Mouse (Mus musculus): ENCODE measurements at regions not wholly inside any gene's neighbourhood (a gene's known extent, or its start where the extent isn't known, plus 50 kb on each side); places are given as distances from the start of the nearest gene placed in this dataset.

DNA sequence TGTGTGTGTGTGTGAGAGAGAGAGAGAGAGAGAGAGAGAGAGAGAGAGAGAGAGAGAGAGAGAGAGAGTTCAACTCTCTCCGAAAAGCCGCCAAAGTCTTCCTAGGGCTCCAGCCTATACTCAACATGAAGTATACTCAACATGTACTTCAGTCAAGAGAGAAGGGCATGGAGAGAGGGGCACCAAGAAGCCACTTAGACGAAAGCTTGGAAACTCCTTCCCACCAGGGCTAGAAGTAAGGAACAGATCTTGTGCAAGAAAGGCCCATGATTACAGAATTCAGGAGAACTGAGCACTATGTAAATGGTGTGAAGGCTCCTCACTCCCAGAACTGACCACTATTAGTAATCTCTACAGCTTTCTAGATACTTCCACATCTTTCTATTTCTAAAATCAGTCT is 467.4 kb upstream of the Hs6st1 start:
- no peak for DNase-seq

DNA sequence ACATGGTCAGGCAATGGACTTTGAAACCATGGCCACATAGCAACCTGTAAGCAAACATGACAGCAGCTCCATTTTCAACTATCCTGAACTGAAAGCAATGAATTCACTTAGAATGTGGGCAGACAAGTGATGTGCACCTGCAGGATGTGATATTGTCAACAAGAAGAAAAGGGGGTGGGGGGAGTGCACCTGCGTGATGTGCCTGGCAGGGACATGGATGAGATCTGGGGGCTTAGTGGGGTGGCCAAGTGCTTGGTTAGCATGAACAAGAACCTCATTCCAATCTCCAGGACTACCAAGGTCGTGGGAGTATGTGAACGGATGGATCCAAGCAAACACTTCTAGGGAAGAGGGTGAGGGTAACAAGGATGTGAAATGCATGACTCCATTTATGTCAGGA is 453.1 kb upstream of the Hs6st1 start:
- DNase-seq: no peak

DNA sequence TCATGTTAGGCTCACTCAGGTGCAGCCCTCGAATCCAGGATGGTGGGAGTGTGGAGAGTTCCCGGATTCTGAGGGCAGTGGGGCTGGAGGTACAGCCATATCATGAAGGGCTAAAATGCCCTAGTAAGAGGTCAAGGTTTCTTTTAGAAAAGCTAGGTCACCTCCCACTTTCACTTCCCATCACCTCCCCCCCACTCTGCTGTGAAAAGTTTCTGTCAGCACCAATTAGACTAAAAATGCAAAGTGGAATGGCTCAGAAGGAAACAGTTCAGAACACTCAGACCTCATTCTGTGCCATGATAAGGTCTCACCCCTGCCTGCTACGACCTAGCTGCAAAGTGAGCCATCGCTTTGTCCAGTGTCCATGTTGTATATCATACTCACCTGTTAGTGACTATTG is 448.7 kb upstream of the Hs6st1 start:
- DNase-seq: no peak

DNA sequence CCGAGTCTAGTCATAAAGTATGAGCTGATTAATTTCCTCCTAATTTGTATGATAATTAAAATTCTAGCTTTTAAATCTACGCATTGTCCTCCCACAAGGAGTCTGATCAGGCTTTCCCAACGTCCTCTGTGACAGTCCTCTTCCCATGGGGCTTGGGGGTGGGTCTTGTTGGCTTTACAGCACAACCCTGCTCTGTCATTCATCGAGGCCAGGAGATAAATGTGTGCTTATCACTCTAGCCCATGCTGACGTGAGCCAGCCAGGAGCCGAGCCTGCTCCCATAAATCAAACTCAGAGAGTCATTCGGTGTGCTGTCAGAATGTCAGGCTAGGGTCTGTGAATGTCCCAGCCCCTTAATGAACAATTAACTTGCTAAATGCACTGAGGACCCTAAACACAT is 425.6 kb upstream of the Hs6st1 start:
- no peak for DNase-seq

DNA sequence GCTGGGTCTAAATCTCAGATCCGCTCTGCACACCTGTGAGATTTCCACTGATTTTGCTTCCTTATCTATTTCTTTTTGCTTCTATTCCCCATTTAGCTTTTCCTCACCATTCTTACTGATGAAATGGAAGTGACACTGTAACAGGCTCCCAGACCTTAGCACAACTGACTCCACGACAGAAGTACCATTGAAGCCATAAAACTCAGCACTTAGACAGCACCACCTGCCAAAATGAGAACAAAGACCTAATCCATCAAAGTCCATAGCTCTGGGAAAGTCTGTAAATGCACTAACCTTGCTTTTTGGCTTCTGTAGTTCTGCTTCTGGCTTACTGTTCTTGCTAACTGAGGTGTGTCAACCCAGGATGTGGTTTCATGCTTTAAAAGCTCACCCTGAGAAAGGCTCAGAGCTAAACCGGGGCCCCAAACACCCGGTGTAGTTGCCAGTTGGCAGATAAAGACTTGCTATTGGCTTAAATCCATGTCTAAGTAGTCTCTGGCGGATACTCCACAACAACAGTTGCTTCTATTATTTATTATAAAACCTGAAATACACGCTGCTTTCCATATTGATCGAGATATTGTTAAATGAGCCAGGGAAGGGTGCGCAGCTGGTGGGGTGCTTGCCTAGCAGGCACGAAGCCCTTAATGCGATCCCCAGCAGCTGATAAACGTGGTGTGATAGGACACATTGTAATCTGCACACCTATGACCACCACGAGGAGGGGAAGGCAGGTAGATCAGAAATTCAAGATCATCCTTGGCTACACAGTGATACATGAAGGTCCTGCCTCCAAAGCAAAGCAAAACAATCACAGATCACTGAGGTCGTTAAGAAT is 414.9 kb upstream of the Hs6st1 start:
- DNase-seq: no peak

DNA sequence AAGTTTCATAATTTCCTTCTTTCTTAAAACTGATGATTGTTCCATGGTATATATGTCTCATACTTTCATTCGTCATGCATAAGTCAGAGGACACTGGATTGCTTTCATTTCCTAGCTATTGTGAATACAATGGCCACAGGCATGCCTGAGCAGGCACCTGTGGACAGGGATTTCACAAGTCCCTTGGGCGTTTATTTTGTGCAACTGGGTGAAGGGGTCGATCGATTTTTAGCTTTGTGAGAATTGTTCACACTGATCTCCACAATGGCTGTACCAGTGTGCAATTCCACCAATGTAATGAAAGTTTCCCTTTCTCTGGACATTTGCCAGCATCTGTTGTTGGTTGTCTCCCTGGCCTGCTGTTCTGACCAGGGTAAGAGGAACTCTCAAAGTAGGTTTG is 405.2 kb upstream of the Hs6st1 start:
- no peak for DNase-seq

DNA sequence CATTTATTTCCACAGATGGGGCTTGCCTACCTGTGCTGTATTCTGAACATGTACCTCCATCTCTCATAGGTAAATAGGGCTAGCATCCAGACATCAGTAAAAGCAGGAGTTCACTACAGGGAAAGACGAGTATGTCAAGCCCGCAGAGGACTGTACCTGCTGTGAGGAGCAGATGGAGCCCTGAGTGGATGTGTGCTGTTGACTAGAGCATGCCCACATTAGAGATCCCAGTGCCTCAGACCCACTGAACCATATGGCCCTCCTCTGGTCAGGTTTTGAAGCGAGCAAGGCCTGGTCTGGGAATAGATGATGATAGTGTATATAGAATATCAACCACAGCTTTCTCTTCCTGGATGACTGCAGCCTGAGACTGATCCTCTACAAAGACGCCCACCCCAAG is 394.7 kb upstream of the Hs6st1 start:
- DNase-seq: no peak

DNA sequence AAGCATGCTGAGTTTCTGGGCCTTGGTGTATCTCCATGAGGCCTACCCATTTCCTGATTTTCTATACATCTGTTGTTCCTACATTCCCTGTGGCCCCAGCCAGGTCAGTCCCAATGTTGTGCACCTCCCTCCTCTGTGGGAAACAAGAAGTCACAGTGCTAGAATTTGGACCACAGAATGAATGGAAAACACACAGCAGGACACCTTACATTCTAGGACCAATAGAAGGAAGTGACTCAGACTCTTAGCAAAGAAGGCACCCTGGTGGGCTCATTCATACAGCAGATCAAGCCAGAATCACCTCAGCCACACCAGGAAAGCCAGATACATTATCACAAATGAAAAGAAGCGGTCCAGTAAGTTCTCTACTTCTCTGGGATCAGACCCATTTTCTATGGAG is 394.2 kb upstream of the Hs6st1 start:
- DNase-seq: no peak

DNA sequence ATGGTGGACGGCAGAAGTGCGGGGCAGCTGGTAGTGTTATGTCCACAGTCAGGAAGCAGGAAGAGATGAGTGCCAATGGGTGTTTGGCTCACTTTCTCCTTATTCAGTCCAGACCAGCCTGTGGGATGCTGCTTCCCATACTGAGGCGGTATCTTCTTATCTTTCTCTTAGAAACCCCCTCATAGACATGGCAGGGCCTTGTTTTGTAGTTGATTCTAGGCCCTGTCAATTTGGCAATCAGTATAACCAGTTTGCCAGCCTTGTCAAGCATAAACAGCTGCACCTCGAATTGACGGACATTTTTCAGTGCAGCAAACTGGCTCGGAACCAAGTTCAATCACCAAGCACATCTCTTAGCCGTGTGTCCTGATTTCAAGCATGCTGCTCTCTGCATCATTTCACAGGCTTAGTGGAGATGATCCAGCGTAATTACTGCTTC is 385.7 kb upstream of the Hs6st1 start:
- no peak for DNase-seq

DNA sequence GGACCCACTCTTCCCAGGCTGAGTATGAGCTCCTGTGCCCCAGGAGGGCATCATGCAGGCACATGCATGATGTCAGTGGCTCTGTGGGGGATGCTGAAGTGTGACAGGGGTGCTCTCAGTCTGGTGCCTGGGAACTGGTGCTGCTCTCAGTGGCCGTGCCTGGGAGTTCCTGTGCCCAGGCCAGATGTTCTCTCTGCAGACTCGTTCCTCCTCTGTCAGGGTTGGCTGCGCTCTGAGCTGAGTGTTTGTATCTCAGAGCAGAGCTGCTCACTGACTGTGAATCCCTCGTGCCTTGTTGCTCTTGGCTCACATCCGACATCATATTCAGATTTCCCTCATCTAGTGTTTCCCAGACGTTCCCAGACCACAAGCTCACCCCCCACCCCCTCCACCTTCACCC is 382.5 kb upstream of the Hs6st1 start:
- DNase-seq: peak; percentile 4 to 17

DNA sequence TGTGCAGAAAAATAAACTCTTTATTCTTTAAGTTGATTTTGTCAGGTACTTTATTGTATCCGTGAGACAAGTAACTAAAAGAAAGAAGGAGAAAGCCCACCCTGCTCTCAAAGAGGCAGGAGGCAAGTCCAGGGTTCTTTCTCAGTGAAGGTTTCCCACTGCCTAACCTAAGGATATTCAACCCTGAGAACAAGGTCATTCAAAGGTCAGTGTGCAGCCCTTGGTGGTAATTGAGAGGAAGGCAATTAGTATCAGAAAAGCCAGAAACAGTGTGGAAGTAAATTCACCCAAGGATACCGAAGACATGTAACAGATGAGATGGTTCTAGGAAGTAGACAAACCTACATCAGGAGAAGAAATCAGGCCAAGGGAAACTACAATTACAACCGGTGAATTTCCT is 373.9 kb upstream of the Hs6st1 start:
- no peak for DNase-seq

DNA sequence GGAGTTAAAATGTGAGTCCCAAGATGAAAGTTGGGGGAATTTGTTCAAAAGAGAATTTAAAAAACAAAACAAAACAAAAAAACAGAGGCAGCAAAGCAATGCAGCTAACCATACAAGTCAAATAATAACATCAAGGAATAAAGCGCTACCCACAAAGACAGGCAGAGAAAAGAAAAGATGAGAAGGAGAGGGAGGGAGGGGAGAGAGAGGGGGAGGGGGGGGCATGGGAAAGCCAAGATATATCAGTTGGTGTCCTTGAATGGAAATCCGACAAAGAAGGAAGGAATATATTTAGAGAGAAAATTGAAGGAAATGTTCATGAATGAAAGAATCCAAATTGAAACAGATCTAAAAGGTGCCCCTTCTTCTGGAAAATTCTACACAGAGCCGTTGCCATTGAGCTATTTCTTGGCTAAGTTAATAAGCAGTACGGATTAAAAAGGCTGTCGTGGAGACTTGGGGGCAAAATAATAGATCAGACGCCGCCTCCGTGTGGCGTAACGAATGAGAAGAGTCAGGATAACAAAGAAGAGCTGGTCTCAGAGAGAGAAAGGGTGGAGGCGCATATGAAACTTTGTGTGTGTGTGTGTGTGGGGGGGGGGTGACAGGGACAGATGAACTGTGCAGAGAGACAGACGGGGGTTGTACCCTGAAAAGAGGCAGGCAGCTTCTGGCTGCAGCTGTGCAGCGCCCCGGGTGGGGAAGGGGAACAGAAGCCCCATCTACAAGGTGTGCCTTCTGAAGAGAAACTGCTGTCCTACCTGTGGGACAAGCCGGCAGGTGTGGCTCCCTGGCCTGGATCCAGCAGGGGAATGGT is 373.2 kb upstream of the Hs6st1 start:
- DNase-seq: no peak

DNA sequence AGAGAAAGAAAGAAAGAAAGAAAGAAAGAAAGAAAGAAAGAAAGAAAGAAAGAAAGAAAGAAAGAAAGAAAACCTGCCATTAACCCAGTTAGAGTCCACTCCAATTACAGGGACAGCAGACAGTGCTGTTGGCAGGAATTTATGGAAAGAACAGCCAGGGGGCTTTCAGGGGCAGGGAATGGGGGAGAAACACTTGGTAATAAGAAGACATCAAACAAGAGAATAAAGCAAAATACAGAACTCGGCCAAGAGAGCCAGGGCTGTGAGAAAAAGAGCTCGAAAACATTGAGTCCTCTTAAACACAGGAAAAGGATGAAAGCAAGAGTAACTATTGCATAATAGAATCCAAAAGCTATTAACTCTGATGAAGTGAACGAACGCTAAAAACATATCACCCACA is 371.0 kb upstream of the Hs6st1 start:
- DNase-seq: no peak

DNA sequence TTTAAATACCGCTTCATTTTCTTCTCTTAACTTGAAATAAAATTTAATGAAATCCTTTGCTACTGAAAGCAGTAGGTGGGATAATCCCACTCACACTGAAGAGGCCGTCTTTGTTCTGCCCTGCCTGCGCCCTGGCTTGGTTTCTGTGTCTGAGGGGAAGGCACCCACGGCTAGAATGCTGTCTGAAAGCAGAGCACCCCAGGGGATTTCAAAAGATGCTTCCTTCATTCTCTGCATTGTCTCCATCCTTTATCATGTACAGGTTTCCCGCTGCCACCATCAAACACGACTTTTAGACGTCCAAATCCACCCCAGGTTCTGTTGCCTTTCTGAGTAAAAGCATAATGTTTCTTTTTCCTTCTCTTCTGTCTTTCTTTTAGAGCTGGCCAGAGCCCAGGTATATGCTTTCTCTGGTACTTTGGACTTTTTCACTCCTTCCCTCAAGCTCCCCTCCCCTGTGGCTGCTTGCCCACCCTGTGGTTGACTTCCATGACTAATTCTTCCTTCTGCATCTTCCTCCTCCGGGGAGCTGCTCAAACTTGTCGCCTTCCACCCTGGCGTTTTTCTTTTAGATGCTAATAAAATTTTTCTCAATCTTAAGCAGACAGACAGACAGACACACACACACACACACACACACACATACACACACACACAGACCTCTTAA is 370.2 kb upstream of the Hs6st1 start:
- no peak for DNase-seq

DNA sequence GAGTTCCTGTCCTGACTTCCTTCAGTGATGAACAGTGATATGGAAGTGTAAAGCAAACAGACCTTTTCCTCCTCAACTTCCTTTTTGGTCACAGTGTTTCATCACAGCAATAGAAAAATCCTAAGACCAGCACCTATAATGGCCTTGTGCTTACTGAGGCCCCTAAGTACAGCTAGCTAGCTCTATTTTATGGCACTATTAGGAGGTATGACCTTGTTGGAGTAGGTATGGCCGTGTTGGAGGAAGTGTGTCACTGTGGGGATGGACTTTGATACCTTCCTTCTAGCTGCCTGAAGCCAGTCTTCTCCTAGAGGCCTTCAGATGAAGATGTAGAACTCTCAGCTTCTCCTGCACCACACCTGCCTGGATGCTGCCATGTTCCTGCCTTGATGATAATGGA is 365.6 kb upstream of the Hs6st1 start:
- DNase-seq: no peak

DNA sequence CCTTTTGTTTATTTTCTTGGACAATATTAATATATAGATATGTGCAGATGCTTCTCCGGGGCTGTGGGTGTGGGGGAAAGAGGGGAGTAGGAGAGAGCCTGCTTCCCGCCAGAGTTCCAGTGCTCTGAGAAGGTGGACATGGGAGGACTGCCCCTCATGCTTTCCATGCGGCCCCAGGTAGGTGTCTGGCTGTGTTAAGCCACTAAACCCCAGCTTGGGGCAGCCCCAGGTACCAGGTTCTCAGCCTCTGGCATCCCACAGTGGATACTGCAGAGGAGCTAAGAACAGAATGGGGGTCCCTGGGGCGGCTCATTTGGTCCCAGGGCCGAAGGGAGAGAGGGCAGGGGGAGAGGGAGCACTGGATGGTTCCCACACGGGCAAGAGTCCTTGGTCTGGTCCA is 361.9 kb upstream of the Hs6st1 start:
- no peak for DNase-seq

DNA sequence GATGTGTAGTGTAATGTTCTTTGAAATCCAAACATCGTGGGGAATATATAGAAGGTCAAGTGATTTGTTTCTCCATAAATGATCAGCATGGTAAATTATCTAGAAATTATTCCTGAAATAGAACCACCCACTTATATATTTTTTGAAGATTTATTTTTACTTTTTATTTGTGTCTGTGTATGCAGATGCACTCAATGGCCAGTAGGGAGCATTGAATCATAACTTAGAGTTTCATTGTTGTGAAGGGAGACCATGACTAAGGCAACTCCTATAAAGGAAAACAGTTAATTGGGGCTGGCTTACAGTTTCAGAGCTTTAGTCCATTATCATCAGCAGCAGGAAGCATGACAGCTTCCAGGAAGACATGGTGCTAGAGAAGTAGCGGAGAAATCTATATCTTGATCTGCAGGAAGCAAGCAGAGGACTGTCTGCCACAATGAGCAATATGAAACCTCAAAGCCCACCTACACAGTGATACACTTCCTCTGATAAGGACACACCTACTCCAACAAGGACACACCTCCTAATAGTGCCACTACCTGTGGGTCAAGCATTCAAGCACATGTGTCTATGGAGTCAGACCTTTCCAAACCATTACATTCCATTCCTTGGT is 359.9 kb upstream of the Hs6st1 start:
- no peak for DNase-seq

DNA sequence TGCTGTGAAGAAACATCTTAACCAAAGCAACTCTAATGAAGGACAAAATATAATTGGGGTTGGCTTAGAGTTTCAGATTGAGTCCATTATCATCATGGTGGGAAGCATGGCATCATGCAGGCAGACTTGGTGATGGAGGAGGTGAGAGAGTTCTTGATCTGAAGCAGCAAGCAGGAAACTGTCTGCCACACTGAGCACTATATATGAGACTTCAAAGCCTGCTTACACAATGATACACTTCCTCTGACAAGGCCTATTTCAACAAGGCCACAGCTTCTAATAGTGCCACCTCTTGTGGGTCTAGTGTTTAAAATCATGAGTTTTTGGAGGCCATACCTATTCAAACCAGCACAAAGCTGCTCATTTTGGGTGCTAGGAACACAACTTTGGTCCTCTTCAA is 359.0 kb upstream of the Hs6st1 start:
- DNase-seq: no peak

DNA sequence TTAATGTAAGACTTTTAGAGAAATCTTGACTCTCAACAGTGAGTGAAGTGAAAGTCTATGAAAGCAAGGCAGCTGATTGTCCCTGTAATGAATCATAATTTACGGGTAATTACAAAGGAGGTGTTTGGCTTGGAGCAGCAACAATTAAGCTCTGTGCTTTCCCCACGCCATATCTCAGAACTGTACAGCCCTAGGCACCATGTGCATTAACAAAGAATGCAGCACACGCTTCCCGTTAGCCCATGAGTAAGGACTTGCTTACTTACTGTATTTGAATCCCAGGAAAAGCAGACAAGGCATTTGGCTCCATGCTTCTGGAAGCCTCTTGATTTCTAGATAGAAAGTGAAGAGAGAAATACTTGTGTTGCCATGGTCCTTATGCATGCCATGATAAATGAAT is 354.2 kb upstream of the Hs6st1 start:
- DNase-seq: no peak

DNA sequence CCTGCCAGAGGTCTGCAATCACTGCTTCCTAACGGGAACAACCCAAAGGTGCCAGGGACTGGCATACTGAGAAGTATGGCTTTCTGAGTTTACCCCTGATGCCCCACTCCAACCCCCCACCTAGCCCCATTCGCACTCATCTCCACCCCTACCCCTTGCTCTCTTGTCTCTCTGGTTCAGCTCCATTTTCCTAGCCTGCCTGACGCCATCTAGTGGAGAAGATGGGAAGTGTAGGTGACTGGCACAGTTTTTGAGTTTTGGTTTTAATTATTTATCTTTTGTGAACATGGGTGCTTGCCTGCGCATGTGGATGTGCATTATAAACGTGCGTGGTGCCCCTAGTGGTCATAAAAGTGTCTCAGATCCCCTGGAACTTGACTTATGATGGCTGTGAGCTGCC is 352.3 kb upstream of the Hs6st1 start:
- DNase-seq: no peak

DNA sequence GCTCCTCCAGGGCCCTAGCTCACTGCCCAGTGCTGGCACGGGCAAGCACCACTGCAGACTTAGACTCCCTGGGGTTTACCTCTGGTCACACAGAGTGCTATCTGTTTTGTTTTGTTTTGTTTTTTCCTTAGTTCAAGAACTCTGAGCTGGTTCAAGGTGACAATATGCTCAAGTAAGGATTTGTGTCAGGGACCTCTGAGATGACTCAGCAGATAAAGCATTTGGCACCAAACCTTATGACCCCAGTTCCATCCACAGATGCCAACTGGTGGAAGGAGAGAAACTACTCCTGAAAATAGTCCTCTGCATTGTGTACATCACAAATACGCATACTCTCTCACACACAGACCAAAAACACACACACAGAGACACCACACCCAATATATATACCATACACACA is 351.0 kb upstream of the Hs6st1 start:
- DNase-seq: peak in 1 of 2 experiments; percentile 10

DNA sequence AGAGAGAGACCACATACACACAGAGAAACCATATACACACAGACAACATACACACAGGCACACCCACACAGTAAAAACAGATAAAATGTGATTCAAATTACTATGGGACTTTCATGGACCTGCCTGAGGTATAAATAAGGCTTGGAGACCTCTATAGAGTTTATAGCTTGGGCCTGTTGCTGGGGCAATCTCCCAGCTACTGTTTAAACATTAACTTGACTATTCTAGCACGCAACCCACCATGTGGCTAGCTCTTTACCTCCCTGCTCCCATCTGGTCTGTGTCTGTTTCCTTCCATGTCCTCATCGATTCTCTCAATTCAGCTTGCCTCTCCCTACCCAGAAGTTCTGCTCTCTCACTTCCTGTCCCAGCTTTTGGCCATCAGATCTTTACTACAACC is 350.5 kb upstream of the Hs6st1 start:
- DNase-seq: peak in 1 of 2 experiments; percentile 13

DNA sequence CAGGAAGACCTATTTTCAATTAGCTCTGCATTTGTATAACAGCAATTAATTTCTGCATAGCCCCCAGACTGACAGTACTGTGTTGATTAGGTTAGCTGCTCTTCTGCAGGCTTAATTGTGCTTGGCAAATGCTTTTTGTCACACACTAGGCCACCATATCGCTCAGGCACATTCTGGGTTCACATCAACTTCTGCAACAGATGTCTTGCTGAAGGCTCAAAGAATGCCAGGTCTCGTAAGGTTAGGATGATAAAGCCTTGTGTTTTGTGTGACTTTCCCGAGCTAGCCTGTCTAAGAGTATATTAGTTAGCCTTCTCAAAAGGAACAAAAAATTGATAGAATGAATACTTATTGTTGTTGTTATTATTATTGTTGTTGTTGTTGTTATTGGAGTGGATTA is 348.1 kb upstream of the Hs6st1 start:
- no peak for DNase-seq

All from kidney, adult 8-10 months (tissue).